Mouse (Mus musculus): ENCODE results near the gene Fxyd7.

The Fxyd7 gene

DNA sequence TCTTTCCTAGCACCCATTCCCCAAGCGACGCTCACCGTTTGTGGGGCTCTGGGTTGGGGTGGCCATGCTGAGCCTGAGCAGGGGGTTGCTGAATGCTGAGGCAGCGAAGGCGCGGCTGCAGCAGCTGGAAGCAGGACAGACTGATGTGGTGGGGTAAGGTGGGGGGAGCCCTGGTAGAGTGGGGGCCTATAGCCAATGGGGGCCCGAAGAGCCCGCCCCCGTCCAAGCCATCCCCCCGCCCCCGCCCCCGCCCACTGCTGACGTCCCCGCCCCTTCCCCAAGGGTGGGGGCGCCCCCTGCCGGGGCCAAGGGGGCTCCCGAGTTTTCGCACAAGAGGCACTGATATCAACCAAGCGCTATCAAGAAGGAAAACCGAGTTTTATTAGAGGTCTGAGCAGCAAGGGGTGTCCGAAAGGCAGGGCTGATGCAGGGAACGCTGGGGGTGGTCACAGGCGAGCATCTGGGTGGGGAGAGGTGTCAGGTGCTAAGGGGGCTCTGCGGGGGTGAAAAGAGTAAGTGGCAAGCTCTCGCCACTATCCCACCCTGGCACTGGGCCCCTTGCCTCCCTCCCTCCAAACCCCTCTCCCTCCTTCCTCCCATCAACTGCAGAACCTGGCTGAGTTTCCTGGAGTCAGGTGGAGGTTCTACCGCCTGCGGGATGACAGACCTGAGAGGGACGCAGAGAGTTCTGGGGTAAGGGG lies at the start of gene Fxyd7:
Gene Fxyd7 (minus strand): TSS at position 147 of the 701 bp plus-strand sequence.
- no peak for DNase-seq (ENCODE audit: low spot score)

DNA sequence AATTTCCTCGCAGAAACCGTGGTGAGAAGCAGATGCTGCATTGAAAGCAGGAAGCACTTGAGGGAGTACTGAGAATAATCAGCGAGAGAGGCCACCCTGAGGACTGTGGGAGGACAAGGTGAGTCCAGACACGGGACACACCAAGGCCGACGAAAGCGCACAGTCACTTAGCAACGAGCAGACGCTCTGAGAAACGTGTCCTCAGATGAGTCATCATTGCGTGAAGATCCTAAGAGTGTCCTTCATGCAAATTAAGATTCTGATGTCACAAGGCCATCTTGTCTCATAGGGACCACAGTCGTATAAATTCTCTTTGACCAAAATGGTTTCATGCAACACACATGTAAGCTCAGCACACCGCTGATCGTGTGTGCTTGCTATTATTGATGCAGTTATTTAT lies 49.5 kb upstream of the Fxyd7 start:
- no peak for DNase-seq (ENCODE audit: low spot score)

DNA sequence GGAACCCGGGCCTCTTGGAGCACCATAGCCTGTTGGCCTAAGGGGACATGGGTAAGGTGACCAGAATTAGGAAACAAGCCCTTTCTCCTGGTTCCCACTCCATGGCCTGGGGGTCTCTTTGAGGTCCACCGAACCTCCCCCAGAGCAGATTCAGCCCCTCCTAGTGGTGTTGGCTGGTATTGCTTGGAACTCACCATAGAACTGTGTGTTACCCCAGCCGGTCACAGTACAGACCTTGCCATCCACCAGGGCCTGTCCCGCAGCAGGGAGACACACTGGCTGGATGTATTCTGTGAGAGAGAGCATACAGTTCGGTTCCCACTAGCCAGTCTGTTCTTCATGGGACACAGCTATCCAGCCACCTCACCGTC lies 48.3 kb upstream of the Fxyd7 start:
- no peak for DNase-seq (ENCODE audit: low spot score)

DNA sequence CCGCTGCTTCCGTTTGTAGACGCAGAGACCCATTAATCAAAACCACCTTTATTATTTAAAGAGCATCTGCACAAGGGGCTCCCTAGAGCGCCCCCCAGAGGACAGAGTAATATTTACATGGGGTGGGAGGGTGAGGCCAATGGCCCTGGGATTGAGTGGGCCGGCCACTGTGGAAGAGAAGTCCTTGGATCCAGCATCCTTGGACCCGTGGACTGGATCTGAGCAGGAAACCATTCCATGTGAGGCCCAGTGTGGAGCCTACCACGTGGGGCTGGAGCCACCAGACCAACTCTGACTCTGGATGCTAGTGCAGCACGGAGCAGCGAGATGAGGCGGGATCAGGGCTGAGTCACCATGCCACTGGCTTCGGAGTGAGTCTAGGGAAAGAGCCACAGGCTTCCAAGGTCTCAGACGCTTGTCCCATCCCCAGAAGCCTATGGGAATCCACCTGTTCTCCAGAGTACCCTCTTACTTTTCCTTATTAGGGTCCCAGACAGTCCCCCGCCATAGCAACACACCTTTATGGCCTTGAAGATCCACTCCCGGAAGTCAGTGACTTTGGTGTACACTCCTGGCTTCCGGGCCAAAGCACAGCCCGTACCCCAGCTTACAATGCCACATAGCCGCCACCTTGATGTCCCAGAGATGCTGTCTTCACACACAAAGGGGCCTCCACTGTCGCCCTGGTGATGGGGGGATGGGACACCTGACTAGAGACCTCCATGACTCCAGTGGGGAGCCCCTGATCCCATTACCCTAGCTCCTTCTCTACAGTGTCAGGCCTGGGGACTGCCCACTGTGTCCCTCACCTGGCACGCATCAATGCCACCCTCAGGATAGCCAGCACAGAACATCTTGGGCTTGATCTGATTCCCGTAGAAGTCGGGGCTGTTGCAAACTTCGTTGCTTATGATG lies 47.7 kb upstream of the Fxyd7 start:
- DNase-seq (ENCODE audit: low spot score), result no peak

DNA sequence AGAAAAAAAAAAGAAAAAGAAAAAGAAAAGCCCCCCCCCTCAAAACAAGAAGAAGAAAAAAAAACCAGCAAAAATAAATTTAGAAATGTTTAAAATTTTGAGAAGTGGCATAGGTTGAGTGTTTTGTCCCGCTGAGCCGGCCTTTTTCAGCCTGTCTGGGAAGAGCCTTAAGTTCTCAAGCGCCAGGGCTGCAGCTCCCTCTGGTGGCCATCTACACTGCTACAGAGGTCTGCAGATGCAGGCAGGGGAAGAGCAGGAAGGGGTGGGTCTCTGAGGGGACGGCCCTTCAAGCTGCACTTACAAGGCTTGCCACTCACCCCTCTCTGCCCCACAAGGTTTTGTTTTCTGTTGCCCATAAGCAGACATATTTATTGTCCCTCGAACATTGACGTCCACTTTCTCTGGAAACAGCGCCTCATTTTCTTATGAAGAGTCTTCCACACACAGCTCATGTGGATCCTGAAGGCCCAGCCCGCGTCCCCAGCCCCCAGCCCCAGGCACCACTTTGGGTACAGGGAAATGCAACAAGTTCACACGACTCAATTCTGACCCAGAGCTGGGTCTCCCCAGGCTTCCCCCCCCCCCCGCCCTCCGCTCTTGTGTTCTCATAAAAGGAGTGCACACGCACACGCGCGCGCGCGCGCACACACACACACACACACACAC lies 46.4 kb upstream of the Fxyd7 start:
- peak; percentile 83 for DNase-seq (ENCODE audit: low spot score)

DNA sequence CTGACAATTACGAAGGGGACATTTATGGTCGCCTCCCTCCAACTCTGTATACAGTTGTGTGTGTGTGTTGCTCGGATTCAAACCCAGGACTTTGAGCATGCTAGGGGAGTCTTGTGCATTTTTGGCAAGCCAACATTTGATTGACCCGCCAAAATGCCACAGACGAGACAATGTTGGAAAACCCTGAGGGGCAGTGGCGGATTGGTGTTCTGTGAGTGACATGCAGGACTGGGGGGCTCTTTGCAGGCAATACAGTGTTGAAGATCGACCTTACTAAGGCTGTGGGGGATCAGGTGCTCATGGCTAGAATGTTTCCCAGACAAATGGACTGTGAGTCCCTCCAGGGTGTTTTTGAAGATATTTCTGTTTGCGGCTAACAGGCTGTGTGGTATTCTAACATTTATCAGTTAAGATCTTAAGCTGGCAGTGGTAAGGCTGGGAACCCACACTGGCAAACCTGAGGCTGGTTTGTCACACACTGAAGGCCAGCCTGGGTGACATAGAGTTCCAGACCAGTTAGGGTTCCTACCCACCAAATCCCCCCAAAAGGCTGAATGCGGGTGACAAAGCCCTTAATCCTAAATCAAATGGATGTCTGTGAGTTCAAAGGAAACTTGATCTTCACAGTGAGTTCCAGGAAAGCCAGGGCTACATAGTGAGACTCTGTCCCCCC lies 45.8 kb upstream of the Fxyd7 start:
- no peak for DNase-seq (ENCODE audit: low spot score)

DNA sequence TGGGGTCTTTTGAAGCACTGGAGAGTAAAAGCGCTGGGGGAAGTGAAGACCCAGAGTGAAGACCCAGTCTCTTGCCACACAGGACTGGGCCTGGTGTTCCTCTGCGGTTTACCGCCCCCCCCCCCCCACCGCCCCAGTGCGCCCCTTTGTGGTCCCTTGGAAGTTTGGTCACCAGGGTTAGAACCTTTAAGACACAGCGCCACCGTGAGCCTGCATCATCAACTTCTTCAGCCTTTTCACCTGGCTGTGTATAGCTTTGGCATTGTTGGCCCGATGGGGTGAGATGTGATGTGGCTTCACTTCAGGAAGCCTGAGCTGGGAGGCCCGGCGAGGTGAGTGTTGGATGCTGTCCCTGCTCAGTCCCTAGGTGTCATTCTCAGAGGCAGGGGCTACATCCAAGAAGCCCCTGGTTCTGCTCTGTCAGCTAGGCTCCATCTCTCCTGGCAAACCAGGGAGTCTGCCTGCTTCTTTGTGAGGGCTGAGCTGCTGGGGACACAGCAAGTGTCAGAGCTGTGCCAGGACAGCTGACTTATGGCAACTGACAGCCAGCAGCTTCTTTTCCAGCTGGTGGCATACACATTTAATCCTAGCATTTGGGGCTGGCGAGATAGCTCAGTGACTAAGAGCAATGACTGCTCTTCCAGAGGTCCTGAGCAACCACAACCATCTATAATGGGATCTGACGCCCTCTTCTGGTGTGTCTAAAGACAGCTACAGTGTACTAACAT lies 43.7 kb upstream of the Fxyd7 start:
- DNase-seq (ENCODE audit: low spot score), result no peak

DNA sequence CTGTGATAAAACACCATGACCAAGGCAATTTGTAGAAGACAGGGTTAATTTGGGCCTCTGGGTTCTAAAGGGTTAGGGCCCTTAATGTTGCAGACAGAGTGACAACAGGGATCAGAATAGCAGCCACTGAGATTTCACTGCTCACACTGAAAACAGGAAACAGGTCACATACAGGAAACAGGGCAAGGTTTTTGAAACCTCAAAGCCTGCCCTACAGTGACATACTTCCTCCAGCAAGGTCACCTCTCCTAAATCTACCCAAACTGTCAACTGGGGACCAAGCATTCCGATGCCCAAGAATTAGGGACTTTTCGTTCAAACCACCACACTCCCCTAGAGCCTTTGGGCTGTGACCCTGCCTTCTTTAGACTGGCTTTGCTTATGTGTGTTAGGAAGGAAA lies 38.5 kb upstream of the Fxyd7 start:
- no peak for DNase-seq (ENCODE audit: low spot score)

DNA sequence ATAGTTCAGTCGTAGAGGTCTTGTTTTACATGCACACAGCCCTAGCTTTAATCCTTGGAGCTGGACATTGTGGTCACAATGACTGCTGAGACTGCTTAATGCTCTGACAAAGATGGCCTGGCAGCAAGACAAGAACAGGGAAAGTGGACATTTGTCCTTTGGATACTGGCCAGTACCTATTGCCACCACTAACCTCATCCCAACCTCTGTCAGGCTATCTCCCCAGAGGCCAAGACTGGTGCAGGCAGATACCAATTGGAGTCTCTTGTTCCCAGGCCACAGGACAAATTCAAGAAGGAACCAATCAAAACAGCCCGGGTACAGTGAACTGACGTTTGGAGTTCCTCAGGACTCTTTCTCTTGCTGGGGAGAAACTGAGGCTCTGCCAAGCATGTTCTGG lies 36.9 kb upstream of the Fxyd7 start:
- DNase-seq (ENCODE audit: low spot score), result no peak

DNA sequence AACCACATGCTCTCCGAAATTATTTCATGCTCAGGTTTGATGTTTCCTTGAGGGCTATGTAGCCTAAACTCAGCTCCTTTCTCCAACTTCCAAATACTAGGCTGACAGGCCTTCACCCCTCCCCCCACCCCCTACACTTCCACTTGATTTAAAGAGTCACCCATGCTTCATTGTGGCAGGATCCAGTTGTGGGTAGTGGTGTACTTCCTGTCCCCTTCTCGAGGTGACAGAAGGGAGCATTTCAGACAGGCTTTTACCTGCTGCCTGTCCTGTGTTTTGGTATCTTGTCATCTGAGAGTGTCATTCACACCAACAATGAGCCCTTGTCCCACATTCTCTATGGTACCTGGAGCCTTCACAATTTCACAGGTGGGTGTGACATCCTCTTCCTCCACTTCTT lies 36.0 kb upstream of the Fxyd7 start:
- DNase-seq (ENCODE audit: low spot score), result no peak

DNA sequence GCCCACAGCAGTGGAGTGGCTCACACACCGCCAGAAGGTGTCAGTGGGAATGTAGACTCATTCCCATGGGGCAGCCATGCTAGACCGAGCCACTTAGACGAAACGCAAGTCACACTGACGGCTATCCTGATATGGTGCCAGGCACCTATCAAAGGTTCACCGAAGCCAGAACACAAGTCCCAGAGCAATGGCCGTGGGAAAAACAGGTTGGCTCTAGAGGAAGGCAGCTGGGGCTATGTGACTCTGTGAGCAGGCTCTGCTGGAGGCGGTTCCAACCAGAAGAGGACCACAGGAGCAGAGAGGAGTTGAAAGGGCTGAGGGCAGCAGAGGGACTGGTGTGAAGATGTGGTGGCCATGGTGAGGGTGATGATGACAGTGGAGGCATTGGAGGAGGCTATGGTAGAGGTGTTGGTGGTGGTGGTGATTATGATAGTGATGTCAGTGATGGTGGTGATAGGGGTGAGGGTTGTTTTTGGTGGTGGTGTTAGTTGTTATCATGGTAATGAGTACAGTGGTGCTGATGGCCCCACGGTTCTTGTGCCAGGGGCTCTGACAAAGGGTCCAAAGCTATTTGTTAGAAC lies 35.0 kb upstream of the Fxyd7 start:
- DNase-seq (ENCODE audit: low spot score), result no peak

DNA sequence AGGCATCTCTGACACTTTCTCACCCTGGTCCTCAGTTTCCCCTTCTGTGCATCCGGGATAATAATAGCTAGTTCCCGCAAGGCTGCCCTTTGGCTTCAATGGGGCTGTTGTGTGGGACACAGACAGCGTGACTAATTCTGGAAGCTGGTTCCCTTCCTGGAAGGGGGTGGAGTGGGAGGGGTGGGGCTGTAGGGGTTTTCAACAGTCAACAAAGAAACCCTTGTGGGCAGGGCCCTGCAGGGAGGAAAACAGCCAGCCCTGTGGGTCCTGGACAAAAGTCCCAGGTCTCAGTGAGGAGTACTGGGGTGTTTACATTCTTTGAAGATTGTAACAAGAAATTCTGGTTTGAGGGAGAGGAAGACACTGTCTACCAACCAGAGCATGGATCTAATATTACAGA lies 33.9 kb upstream of the Fxyd7 start:
- no peak for DNase-seq (ENCODE audit: low spot score)

DNA sequence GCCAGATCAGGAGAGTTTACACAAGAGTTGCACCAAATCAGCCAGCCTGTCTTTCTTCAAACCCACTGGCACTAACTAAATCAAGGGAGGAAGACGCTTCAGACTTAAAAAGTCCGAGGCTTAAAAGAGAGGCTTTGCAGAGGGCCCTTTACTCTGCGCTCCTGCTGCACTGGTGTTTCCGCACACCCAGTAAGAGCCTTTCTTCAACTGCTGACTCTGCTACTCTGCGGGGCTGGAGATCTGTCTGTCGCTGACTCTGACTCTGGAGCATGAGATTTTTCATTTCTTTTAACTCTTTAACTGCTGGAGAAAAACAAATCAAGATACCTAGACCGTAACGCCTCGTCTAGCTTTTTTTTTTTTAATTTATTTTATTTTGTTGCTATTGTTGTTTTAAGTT lies 32.9 kb upstream of the Fxyd7 start:
- no peak for DNase-seq (ENCODE audit: low spot score)

DNA sequence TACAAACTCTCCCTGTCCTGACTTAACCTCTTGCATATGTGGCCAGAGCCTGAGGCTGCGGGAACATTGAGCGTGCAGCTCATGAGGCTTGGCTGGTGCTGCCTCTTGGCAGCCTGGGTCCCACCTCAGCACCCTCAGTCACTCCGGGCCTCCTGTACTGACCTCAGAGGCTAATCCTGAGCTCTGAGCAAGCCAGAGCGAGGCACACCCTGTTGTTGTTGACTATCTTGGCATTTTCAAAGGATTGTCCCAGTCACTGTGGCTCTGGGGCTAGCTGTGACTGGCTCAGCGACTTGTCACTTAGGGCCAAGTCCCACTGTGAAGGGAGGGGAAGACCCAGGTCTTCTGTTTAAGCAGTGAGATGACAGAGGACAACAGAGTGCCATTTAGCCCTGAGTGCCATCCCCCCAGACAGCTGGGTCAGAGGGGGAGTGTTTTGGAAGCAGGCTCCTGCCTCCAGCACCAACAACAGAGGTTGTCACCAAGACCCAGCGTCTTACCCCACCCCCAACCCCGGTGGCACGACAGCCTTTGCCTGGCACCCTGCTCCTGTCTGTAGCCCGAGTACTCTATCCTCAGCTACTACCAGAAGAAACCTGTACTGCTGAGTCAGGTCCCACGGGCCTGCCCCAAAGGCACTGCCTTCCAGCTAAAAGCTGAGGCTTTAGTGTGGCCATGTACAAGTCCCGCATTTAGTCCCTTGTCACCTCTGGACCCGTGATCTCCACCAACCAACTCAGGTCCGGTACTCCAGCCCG lies 31.7 kb upstream of the Fxyd7 start:
- no peak for DNase-seq (ENCODE audit: low spot score)

DNA sequence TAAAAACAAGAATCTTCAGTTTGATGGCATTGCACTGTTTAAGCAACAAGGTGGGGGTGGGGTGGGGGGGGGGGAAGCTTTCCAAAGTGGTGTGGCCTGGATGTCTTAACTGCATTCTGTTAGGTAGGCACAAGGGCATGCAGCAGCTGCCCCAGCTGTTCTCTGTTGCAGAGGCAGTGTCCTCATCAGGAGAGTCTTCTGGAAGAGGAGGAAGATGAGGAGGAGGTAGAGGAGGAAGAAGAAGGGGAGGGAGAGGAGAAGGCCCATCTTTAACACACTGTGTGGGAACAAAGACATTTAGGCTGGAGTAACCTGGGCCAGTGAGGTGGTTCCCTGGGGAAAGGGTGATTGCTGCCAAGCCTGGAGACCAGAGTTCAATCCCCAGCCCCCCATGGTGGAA lies 30.8 kb upstream of the Fxyd7 start:
- DNase-seq (ENCODE audit: low spot score), result no peak

DNA sequence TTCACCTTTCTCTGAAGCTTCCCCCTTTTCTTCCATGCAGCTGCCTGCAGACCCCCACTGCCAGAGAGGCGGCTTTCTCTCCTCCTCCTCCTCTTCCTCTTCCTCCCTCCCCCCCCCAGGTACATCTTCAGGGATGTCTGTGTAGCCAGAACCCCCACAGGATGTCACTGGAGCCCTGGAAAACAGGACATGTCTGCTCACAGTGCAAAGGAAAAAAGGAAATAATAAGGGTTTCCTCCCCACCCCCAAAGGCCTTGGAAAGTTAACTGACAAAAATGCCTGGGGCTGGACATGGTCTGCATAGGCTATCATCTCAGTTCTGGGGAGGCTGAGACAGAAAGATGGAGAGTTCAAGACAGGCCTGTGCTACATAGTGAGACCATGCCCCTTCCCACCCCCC lies 29.8 kb upstream of the Fxyd7 start:
- no peak for DNase-seq (ENCODE audit: low spot score)

DNA sequence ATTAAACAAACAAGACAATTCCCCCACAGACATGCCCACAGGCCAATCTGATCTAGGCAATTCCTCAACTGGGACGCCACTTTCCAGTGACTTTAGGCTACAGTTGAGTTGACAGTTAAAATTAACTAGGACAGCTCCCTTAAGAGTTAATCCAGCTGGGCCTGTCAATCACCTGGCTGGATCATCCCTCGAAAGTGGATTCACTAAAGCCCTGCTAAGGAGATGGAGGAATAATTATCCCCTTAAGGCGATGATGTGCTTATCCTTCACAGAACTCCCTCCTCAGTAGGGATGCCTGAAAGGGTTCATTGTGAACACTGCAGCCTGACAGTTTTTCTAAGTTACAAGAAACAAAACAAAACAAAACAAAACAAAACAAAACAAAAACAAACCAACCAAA lies 29.3 kb upstream of the Fxyd7 start:
- DNase-seq (ENCODE audit: low spot score), result no peak

DNA sequence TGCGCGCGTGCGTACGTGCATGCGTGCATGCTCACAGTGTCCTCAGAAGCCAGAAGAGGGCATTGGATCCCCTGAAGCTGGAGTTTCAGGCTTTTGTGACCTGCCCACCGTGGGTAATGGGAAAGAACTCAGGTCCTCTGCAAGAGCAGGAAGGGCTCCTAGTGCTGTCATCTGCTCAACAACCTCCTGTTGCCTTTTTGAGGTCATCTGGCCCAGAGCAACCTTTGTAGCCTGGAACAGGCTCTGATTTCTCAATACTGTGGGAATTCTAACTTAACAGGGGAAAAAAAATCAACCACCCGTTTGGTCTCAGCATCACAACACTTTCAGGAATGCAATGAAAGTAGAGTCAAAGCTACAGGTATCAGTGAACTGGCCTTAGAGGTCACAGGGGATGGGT lies 28.4 kb upstream of the Fxyd7 start:
- no peak for DNase-seq (ENCODE audit: low spot score)

DNA sequence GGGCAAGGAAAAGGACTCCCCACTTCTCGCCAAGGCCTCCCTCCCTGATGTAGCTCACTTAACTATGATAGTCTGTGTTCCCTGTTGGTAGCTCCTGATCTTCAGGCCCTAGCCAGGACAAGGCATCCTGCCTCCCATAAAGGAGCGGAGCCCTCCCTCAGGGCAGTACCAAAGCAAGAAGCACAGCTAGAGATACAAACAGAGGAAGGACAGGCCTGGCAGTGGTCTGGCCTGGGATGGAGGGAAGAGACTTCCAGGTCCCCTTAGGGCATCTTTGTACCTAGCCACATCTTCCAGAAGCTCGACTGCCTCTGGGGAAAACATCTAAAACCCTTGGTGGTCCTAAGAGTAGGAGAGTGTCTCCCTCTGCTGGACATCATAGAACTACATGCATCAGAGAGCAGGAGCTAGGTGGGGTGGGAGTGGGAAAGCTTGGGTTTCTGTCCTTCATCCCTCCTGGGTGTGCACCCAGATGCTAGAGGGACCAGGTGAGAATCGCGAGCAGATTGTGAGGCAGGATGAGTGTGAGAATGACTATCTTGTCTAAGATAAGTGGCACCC lies 26.7 kb upstream of the Fxyd7 start:
- no peak for DNase-seq (ENCODE audit: low spot score)

DNA sequence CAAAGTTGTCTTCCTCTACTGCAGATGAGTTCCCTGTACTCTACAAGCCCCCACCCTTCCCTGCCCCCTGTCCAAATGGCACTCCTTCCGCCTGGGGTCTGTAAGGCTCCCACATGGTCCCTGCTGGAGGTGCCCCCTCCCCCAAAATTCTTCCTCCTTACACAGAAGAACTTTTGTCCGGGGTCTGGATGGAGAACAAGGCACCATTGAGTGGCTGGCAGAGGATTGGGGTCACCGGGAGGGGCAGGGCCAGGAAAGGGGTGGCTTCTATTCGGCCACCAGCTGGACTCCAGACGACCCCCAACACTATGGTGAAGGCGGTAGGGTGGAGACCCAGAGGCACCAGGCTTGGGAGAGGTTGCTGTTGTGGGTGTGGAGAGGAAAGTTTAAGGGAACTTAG lies 26.2 kb upstream of the Fxyd7 start:
- no peak for DNase-seq (ENCODE audit: low spot score)
